Mouse (Mus musculus): ENCODE data around the gene Bcl11a.

DNA sequence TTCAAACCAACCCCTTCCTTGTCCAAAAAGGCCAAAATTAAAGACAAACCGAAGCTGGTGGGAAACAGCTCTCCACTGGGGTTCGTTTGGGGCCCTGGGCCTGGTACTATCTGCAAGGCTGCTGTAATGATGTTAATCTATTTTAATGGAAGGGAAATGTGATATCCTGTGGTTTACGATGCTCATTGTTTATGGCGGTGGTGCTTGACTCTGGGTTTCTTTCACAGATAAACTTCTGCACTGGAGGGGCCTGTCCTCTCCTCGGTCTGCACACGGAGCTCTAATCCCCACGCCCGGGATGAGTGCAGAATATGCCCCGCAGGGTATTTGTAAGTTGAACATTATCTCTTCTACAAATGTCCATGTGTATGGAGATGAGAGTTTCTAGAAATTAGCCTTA lies 80.2 kb downstream of the Bcl11a start:
- no peak for TF ChIP-seq CTCF (IDR thresholded peaks at IDR 0.05; ENCODE audit: low read depth)
- TF ChIP-seq EP300 (IDR thresholded peaks at IDR 0.05; ENCODE audit: low read depth), result no peak

All from liver, postnatal 0 days (tissue).